Mouse (Mus musculus) CD8-positive naive resting alpha-beta T cell, adult 2 months (primary cell): ENCODE measurements around the gene Gorasp1.
A peak's percentile ranks its signal among the peaks of the same experiment; 100 is the strongest.

Source experiments
- DNase-seq, 2 experiments: peaks; one replicate each; pipeline ENCODE4 v3.0.0; 2022; ENCODE audit warnings: low read depth in 2 of 2, low spot score in 2 of 2

The Gorasp1 gene

GRCm38 (mm10) chr9:119933675-119934074 is 3.7 kb downstream of the Gorasp1 start:
- no peak for DNase-seq

GRCm38 (mm10) chr9:119932358-119932757 is 5.0 kb downstream of the Gorasp1 start:
- DNase-seq = no peak

- DNase-seq = no peak
Observed at GRCm38 (mm10) chr9:119926497-119926896, 10.9 kb downstream of the Gorasp1 start.

GRCm38 (mm10) chr9:119925729-119926128 is 11.6 kb downstream of the Gorasp1 start:
- DNase-seq = no peak

GRCm38 (mm10) chr9:119925120-119925657 is 12.2 kb downstream of the Gorasp1 start:
- no peak for DNase-seq

GRCm38 (mm10) chr9:119923462-119923861 is 13.9 kb downstream of the Gorasp1 start:
- DNase-seq = no peak

- DNase-seq = no peak
Observed at GRCm38 (mm10) chr9:119919858-119920257, 17.5 kb downstream of the Gorasp1 start.

- no peak for DNase-seq
Observed at GRCm38 (mm10) chr9:119913087-119913838, 24.1 kb downstream of the Gorasp1 start.

- DNase-seq = no peak
Observed at GRCm38 (mm10) chr9:119909931-119910330, 27.4 kb downstream of the Gorasp1 start.

- DNase-seq = no peak
Observed at GRCm38 (mm10) chr9:119908708-119909107, 28.7 kb downstream of the Gorasp1 start.

- DNase-seq = no peak
Observed at GRCm38 (mm10) chr9:119902410-119903151, 34.8 kb downstream of the Gorasp1 start.

GRCm38 (mm10) chr9:119899446-119899845 is 37.9 kb downstream of the Gorasp1 start:
- DNase-seq = no peak

- peak; percentile 49 for DNase-seq
Observed at GRCm38 (mm10) chr9:119895040-119895721, 42.2 kb downstream of the Gorasp1 start.

- peak; percentile 96 to 98 for DNase-seq
Observed at GRCm38 (mm10) chr9:119894339-119895009, 42.9 kb downstream of the Gorasp1 start, which contains the start of gene Wdr48. Gene Wdr48, plus strand, starts transcription at chr9:119894878.

- DNase-seq = no peak
Observed at GRCm38 (mm10) chr9:119893881-119894280, 43.5 kb downstream of the Gorasp1 start.

- DNase-seq = peak in 1 of 2 experiments; percentile 49
Observed at GRCm38 (mm10) chr9:119890692-119891091, 46.7 kb downstream of the Gorasp1 start.

- DNase-seq = no peak
Observed at GRCm38 (mm10) chr9:119889446-119889845, 47.9 kb downstream of the Gorasp1 start.

- no peak for DNase-seq
Observed at GRCm38 (mm10) chr9:119888843-119889246, 48.5 kb downstream of the Gorasp1 start.

GRCm38 (mm10) chr9:119887144-119887901 is 50.0 kb downstream of the Gorasp1 start:
- DNase-seq = no peak
